Mouse (Mus musculus): ENCODE measurements at regions not wholly inside any gene's neighbourhood (a gene's known extent, or its start where the extent isn't known, plus 50 kb on each side); places are given as distances from the start of the nearest gene placed in this dataset.

GRCm38 (mm10) chr2:134126988-134127387 lies 427.2 kb downstream of the Hao1 start:
- no peak for DNase-seq
- WGBS: 64% methylated on average over 1 of the region's 1 CpGs
- TF ChIP-seq CTCF (IDR thresholded peaks at IDR 0.05; ENCODE audit: insufficient read depth, low read length) (no peak), POLR2A (IDR thresholded peaks at IDR 0.05; ENCODE audit: borderline replicate concordance, extremely low read depth, low read depth, low read length) (no peak)
- Histone ChIP-seq H3K4me1 (ENCODE audit: control insufficient read depth, insufficient read depth, low read length) (no peaks in the 10 kb centered on the region), H3K4me3 (replicated peaks; ENCODE audit: extremely low read depth, low read depth, low read length) (no peak overlapping the region)

- Histone ChIP-seq H3K4me1 (ENCODE audit: control insufficient read depth, insufficient read depth, low read length) (no peaks in the 10 kb centered on the region), H3K4me3 (replicated peaks; ENCODE audit: extremely low read depth, low read depth, low read length) (no peak overlapping the region)
- no peak for TF ChIP-seq CTCF (IDR thresholded peaks at IDR 0.05; ENCODE audit: insufficient read depth, low read length)
- no peak for TF ChIP-seq POLR2A (IDR thresholded peaks at IDR 0.05; ENCODE audit: borderline replicate concordance, extremely low read depth, low read depth, low read length)
- no peak for DNase-seq
Observed at GRCm38 (mm10) chr2:134107286-134107685, 446.9 kb downstream of the Hao1 start.

DNA sequence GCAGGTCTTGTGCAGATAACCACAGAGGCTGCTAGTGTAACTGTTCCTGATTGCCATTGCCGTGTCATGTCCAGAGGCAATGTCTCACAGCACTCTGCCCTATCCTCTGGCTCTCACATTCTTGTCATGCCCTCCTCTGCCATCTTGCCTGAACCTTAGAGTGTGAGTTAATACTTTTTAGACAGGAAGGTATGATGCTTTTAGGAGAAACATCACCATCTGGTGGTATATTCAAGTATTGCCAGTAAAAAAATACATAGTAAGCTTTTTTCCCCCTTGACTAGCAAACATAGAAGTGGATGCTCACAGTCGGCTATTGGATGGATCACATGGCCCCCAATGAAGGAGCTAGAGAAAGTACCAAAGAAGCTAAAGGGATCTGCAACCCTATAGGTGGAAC lies 465.8 kb downstream of the Hao1 start:
- 65% methylated on average over 2 of the region's 2 CpGs for WGBS
- H3K4me1 ChIP-seq (ENCODE audit: control insufficient read depth, insufficient read depth, low read length): no peaks in the 10 kb centered on the region
- no peak overlapping the region for H3K4me3 ChIP-seq (replicated peaks; ENCODE audit: extremely low read depth, low read depth, low read length)
- no peak for TF ChIP-seq POLR2A (IDR thresholded peaks at IDR 0.05; ENCODE audit: borderline replicate concordance, extremely low read depth, low read depth, low read length)
- TF ChIP-seq CTCF (IDR thresholded peaks at IDR 0.05; ENCODE audit: insufficient read depth, low read length): no peak
- DNase-seq: no peak

- DNase-seq: no peak
- Histone ChIP-seq H3K4me1 (ENCODE audit: control insufficient read depth, insufficient read depth, low read length) (no peaks in the 10 kb centered on the region), H3K4me3 (replicated peaks; ENCODE audit: extremely low read depth, low read depth, low read length) (no peak overlapping the region)
- WGBS: 70% methylated on average over 1 of the region's 1 CpGs
- no peak for TF ChIP-seq POLR2A (IDR thresholded peaks at IDR 0.05; ENCODE audit: borderline replicate concordance, extremely low read depth, low read depth, low read length)
- no peak for TF ChIP-seq CTCF (IDR thresholded peaks at IDR 0.05; ENCODE audit: insufficient read depth, low read length)
Observed at GRCm38 (mm10) chr2:134080148-134080547, 474.0 kb downstream of the Hao1 start.

GRCm38 (mm10) chr2:134077953-134078352 lies 476.2 kb downstream of the Hao1 start:
- no peak for DNase-seq
- no peaks in the 10 kb centered on the region for H3K4me1 ChIP-seq (ENCODE audit: control insufficient read depth, insufficient read depth, low read length)
- WGBS: 55% methylated on average over 1 of the region's 1 CpGs
- TF ChIP-seq CTCF (IDR thresholded peaks at IDR 0.05; ENCODE audit: insufficient read depth, low read length): no peak
- no peak for TF ChIP-seq POLR2A (IDR thresholded peaks at IDR 0.05; ENCODE audit: borderline replicate concordance, extremely low read depth, low read depth, low read length)
- H3K4me3 ChIP-seq (replicated peaks; ENCODE audit: extremely low read depth, low read depth, low read length): no peak overlapping the region

GRCm38 (mm10) chr2:134067910-134068335 lies 486.2 kb downstream of the Hao1 start:
- no peak for DNase-seq
- Histone ChIP-seq H3K4me3 (replicated peaks; ENCODE audit: extremely low read depth, low read depth, low read length) (no peak overlapping the region), H3K4me1 (ENCODE audit: control insufficient read depth, insufficient read depth, low read length) (no peaks in the 10 kb centered on the region)
- 13% methylated on average over 8 of the region's 8 CpGs for WGBS
- TF ChIP-seq POLR2A (IDR thresholded peaks at IDR 0.05; ENCODE audit: borderline replicate concordance, extremely low read depth, low read depth, low read length) (no peak), CTCF (IDR thresholded peaks at IDR 0.05; ENCODE audit: insufficient read depth, low read length) (no peak)

- Histone ChIP-seq H3K4me3 (replicated peaks; ENCODE audit: extremely low read depth, low read depth, low read length) (no peak overlapping the region), H3K4me1 (ENCODE audit: control insufficient read depth, insufficient read depth, low read length) (no peaks in the 10 kb centered on the region)
- WGBS: 74% methylated on average over 1 of the region's 1 CpGs
- no peak for TF ChIP-seq CTCF (IDR thresholded peaks at IDR 0.05; ENCODE audit: insufficient read depth, low read length)
- TF ChIP-seq POLR2A (IDR thresholded peaks at IDR 0.05; ENCODE audit: borderline replicate concordance, extremely low read depth, low read depth, low read length): no peak
- no peak for DNase-seq
Observed at GRCm38 (mm10) chr2:134067404-134067803, 486.8 kb downstream of the Hao1 start.

DNA sequence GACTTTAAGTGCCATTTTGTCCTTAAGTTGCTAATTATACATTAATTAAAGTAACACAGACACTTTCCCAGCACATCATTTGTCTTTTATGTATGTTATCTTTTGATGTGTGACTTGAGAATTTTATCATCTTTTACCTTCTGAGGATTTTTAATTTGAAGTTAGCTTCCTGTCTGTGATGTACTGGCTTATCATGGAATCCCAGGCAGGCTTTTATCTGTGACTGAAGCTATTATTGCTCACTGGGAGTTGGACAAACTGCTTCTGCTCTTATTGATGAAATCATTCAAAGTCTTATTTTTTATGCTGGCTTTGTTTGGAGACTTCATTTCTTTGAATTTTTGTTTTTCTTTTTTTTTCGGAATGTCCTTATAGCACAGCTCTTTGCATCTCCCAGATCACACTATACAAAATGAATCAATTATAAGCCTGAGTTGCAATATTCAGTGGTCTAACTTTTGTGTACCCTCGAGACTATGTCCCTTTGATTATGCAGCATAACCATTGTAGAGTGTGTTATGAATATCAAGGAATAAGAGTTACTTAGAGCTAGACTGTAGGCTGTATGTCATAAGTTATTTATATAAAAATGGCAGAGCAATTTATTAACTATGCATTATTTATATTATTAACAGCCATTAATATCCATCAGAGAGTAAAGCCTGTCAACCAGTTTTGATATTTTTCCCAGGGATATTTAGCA lies 494.1 kb downstream of the Hao1 start:
- 53% methylated on average over 2 of the region's 2 CpGs for WGBS
- Histone ChIP-seq H3K4me1 (ENCODE audit: control insufficient read depth, insufficient read depth, low read length) (no peaks in the 10 kb centered on the region), H3K4me3 (replicated peaks; ENCODE audit: extremely low read depth, low read depth, low read length) (no peak overlapping the region)
- no peak for DNase-seq
- TF ChIP-seq CTCF (IDR thresholded peaks at IDR 0.05; ENCODE audit: insufficient read depth, low read length) (no peak), POLR2A (IDR thresholded peaks at IDR 0.05; ENCODE audit: borderline replicate concordance, extremely low read depth, low read depth, low read length) (no peak)

DNA sequence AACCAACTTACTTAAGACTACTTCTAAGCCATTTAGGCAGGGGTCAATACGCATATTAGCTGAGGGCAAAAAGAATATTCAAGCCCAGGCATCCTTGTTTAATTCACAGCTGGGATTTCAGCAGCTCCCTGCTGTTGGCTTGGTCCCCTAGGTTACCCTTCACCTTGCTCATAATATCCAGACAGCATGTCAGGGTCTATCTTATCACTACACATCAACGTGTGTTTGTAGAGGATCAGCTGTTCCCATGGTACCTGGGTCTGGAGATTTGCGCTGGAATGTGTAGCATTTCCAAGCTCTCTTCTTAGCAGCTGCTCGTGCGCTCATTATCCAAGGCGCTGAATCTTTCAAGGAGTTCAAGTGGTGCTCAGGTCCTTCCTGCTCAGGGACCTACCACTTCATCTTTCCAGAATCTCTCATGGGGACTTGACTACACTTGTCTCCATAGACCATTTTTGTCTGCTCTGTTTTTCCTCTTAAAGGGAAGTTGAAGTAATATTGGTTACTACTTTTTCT lies 484.5 kb downstream of the Bmp2 start:
- no peak for DNase-seq
- TF ChIP-seq CTCF (IDR thresholded peaks at IDR 0.05; ENCODE audit: insufficient read depth, low read length) (no peak), POLR2A (IDR thresholded peaks at IDR 0.05; ENCODE audit: borderline replicate concordance, extremely low read depth, low read depth, low read length) (no peak)
- WGBS: 60% methylated on average over 6 of the region's 6 CpGs
- Histone ChIP-seq H3K4me1 (ENCODE audit: control insufficient read depth, insufficient read depth, low read length) (no peaks in the 10 kb centered on the region), H3K4me3 (replicated peaks; ENCODE audit: extremely low read depth, low read depth, low read length) (no peak overlapping the region)
